Comparison of ENCODE assay signal across 15 mouse cellular contexts in genomic region chr1:54122551-54122950, GRCm38 (mm10).
DNase-seq lines count a peak whose midpoint lies in the region; ATAC-seq and TF ChIP-seq lines count a peak whose summit lies in the region.
"Had no signal": no experiment of that assay in that cellular context is flagged by ENCODE, and none has a peak within 500 bp of the region (broad histone marks: within the 10 kb centered on the region; RNA-seq: fewer than 3 reads in every experiment).

No protein-coding gene starts in this region.

- peak; percentile 53 for ATAC-seq in hindbrain, embryonic 16.5 days
- ATAC-seq in hindbrain, embryonic 13.5 days (ENCODE audit: low FRiP score) = no peak
- peak; percentile 58; the same call in 1 of the 2 replicates for ATAC-seq in neural tube, embryonic 14.5 days (ENCODE audit: low read depth)
- ATAC-seq in limb, embryonic 14.5 days (ENCODE audit: low FRiP score, low read depth) = no peak; the same call in 1 of the 2 replicates
- ATAC-seq: forebrain, embryonic 16.5 days; intestine, embryonic 16.5 days had no signal

- H3K4me2 ChIP-seq in hindbrain, embryonic 16.5 days (ENCODE audit: low read length) = no peak overlapping the region
- H3K4me2 ChIP-seq in hindbrain, embryonic 13.5 days = no peak overlapping the region
- no peak overlapping the region for H3K4me2 ChIP-seq in neural tube, embryonic 14.5 days (ENCODE audit: low read depth, low read length)
- no peak overlapping the region for H3K4me2 ChIP-seq in limb, embryonic 14.5 days (replicated peaks; ENCODE audit: low read depth, low read length, severe bottlenecking)
- H3K4me2 ChIP-seq: embryonic facial prominence, embryonic 12.5 days; heart, embryonic 12.5 days had no signal

- H3K4me3 ChIP-seq in hindbrain, embryonic 16.5 days (ENCODE audit: low read length) = no peak overlapping the region
- H3K4me3 ChIP-seq in hindbrain, embryonic 13.5 days = no peak overlapping the region
- H3K4me3 ChIP-seq in neural tube, embryonic 14.5 days (ENCODE audit: low read depth, low read length) = no peak overlapping the region
- H3K4me3 ChIP-seq in limb, embryonic 14.5 days (replicated peaks; ENCODE audit: low read length) = no peak overlapping the region
- H3K4me3 ChIP-seq: embryonic facial prominence, embryonic 12.5 days; heart, embryonic 12.5 days had no signal

- DNase-seq in neural tube, embryonic 10.5 days (ENCODE audit: extremely low spot score, low spot score) = no peak
- DNase-seq in limb, embryonic 14.5 days (ENCODE audit: low spot score) = peak; percentile 29
- DNase-seq in urinary bladder, adult 18-20 months (ENCODE audit: low spot score in 2 of 2) = no peak
- DNase-seq: adrenal gland, adult 2 months; adrenal gland, postnatal 25 days; cerebellum, adult 8-10 months; cerebellum, postnatal 14 days; gastrocnemius, postnatal 10 days had no signal

- no peak overlapping the region for H3K27ac ChIP-seq in hindbrain, embryonic 16.5 days (ENCODE audit: low read depth, low read length)
- no peak overlapping the region for H3K27ac ChIP-seq in hindbrain, embryonic 13.5 days
- H3K27ac ChIP-seq in neural tube, embryonic 14.5 days (ENCODE audit: low read depth, low read length) = no peak overlapping the region
- H3K27ac ChIP-seq in limb, embryonic 14.5 days (replicated peaks; ENCODE audit: low read depth, low read length) = no peak overlapping the region
- H3K27ac ChIP-seq: embryonic facial prominence, embryonic 12.5 days had no signal

- no peaks in the 10 kb centered on the region for H3K36me3 ChIP-seq in hindbrain, embryonic 16.5 days (ENCODE audit: control insufficient read depth, insufficient read depth, low read length)
- no peaks in the 10 kb centered on the region for H3K36me3 ChIP-seq in hindbrain, embryonic 13.5 days
- H3K36me3 ChIP-seq in neural tube, embryonic 14.5 days (ENCODE audit: control insufficient read depth, insufficient read depth, low read length) = no peaks in the 10 kb centered on the region
- H3K36me3 ChIP-seq in limb, embryonic 14.5 days (ENCODE audit: control insufficient read depth, insufficient read depth, low read length) = no peaks in the 10 kb centered on the region
- H3K36me3 ChIP-seq: embryonic facial prominence, embryonic 12.5 days; heart, embryonic 12.5 days had no signal

- H3K9ac ChIP-seq in hindbrain, embryonic 16.5 days (ENCODE audit: low read depth, low read length) = no peak overlapping the region
- H3K9ac ChIP-seq in hindbrain, embryonic 13.5 days = no peak overlapping the region
- no peak overlapping the region for H3K9ac ChIP-seq in neural tube, embryonic 14.5 days (replicated peaks; ENCODE audit: low read depth, low read length)
- H3K9ac ChIP-seq in limb, embryonic 14.5 days (ENCODE audit: low read depth, low read length, severe bottlenecking) = no peak overlapping the region
- H3K9ac ChIP-seq: embryonic facial prominence, embryonic 12.5 days; heart, embryonic 12.5 days had no signal

- peaks cover 7% of the 10 kb centered on the region; the same call in 1 of the 2 replicates for H3K4me1 ChIP-seq in hindbrain, embryonic 16.5 days (ENCODE audit: control insufficient read depth, insufficient read depth, low read depth, low read length)
- H3K4me1 ChIP-seq in hindbrain, embryonic 13.5 days (replicated peaks) = peaks cover 9% of the 10 kb centered on the region
- H3K4me1 ChIP-seq in neural tube, embryonic 14.5 days (ENCODE audit: control insufficient read depth, insufficient read depth, low read length) = peaks cover 2% of the 10 kb centered on the region; the same call in 1 of the 2 replicates
- peaks cover 11% of the 10 kb centered on the region; the same call in 1 of the 2 replicates for H3K4me1 ChIP-seq in limb, embryonic 14.5 days (ENCODE audit: control insufficient read depth, insufficient read depth, low read length)

- TF ChIP-seq POLR2A in limb, embryonic 14.5 days (IDR thresholded peaks at IDR 0.05; ENCODE audit: borderline replicate concordance, extremely low read depth, insufficient read depth, insufficient read length) = no peak

- WGBS in hindbrain, embryonic 16.5 days = 73% methylated on average over 2 of the region's 2 CpGs
- 79% methylated on average over 2 of the region's 2 CpGs for WGBS in hindbrain, embryonic 13.5 days
- WGBS in neural tube, embryonic 14.5 days = 64% methylated on average over 2 of the region's 2 CpGs
- 33% methylated on average over 2 of the region's 2 CpGs for WGBS in limb, embryonic 14.5 days

- no peaks in the 10 kb centered on the region for H3K9me3 ChIP-seq in hindbrain, embryonic 16.5 days (ENCODE audit: control insufficient read depth, low read length)
- H3K9me3 ChIP-seq in hindbrain, embryonic 13.5 days = no peaks in the 10 kb centered on the region
- no peaks in the 10 kb centered on the region for H3K9me3 ChIP-seq in neural tube, embryonic 14.5 days (ENCODE audit: control insufficient read depth, low read length)
- no peaks in the 10 kb centered on the region for H3K9me3 ChIP-seq in limb, embryonic 14.5 days (ENCODE audit: control insufficient read depth, low read length)
- H3K9me3 ChIP-seq: embryonic facial prominence, embryonic 12.5 days; heart, embryonic 12.5 days had no signal

- no peaks in the 10 kb centered on the region for H3K27me3 ChIP-seq in hindbrain, embryonic 16.5 days (replicated peaks; ENCODE audit: control insufficient read depth, insufficient read depth, low read length)
- H3K27me3 ChIP-seq in hindbrain, embryonic 13.5 days = no peaks in the 10 kb centered on the region
- H3K27me3 ChIP-seq in neural tube, embryonic 14.5 days (ENCODE audit: control insufficient read depth, insufficient read depth, low read length) = no peaks in the 10 kb centered on the region
- H3K27me3 ChIP-seq in limb, embryonic 14.5 days (ENCODE audit: control insufficient read depth, insufficient read depth, low read length) = no peaks in the 10 kb centered on the region
- H3K27me3 ChIP-seq: embryonic facial prominence, embryonic 12.5 days; heart, embryonic 12.5 days had no signal

Comparison
In these comparisons a context has a peak if more than half of its experiments do, and no peak if none do; other contexts are left out.
1. ATAC-seq: peak in hindbrain, embryonic 16.5 days (single experiment) and neural tube, embryonic 14.5 days (single experiment); none in hindbrain, embryonic 13.5 days (single experiment) and limb, embryonic 14.5 days (single experiment).